Mouse (Mus musculus) liver, embryonic 14.5 days (tissue): ENCODE measurements around the gene Med18.

Experiments
- CTCF ChIP-seq: IDR thresholded peaks from 2 replicates; pipeline ENCODE4 v1.5.1; 2016; ENCODE audit warnings: antibody characterized with exemption, low read depth, control low read depth
- EP300 ChIP-seq: IDR thresholded peaks from 2 replicates; pipeline ENCODE4 v1.6.1; 2016; ENCODE audit warnings: antibody characterized with exemption, low read depth

- TF ChIP-seq CTCF (peak; percentile 50), EP300 (no peak)
Observed at GRCm38 (mm10) chr4:132424765-132425164, 39.0 kb downstream of the Med18 start.
